Comparison of ENCODE assay signal across 8 mouse cellular contexts in the genomic region with DNA sequence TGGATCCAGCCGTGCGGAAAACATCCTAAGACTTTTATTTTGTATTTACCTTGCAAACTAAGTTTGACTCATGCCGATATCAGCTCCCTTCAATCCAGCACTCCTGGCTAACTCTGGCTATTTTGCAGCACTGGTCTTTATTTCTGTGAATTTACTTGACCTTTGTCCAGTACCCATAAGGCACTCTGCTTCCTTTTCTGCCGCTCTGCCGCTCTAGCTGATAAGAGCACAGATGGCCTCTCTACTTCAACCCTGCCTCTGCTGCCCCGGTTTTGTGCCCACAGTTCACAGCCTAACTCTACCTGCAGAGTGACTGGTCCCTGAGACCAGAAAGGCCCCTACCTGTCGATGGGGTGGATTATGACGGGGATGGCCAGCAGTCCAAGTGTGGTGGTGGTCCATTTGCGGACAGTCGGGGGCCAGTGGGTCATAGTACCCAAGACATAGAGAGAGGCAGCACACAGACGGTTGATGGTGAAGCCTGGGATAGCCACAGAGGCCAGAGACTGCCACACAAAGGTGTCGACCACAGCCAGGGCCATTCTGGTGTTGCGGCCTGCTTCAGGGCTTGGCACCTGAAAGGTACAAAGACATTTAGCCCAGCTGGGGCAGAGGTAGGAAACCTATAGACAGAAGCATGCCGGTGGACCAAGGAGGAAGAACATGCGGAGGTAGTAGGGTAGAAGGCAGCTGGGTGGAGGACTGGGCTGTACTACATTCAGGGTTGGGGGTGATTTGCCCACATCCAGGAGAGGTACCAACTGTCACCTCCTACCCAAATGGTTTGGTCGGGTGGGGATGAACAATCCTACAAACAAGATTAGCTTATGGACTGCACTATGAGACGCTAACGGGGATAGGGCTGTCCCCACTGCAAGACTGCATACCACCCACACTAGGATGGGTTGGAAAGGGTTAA. TPM values are rescaled to one million over a fixed set of nuclear protein-coding genes. Genes with fewer than 3 reads are reported as not detected.
DNase-seq lines count a peak whose midpoint lies in the region; ATAC-seq and TF ChIP-seq lines count a peak whose summit lies in the region.

No protein-coding gene starts in this region.

- no peak overlapping the region for H3K9ac ChIP-seq in kidney, postnatal 0 days (ENCODE audit: low read depth, low read length)
- no peak overlapping the region for H3K9ac ChIP-seq in embryonic facial prominence, embryonic 15.5 days
- no peak overlapping the region for H3K9ac ChIP-seq in midbrain, embryonic 16.5 days (ENCODE audit: low read depth, low read length)

- ATAC-seq in cerebellum, adult (ENCODE audit: insufficient number of reproducible peaks, low FRiP score, low TSS enrichment), result no peak
- no peak for ATAC-seq in kidney, postnatal 0 days (replicated peaks; ENCODE audit: low FRiP score, low read depth)
- ATAC-seq in embryonic facial prominence, embryonic 15.5 days (ENCODE audit: insufficient number of reproducible peaks, low FRiP score, low TSS enrichment, low read depth), result no peak
- ATAC-seq in midbrain, embryonic 16.5 days, result no peak

- no peak overlapping the region for H3K27ac ChIP-seq in kidney, postnatal 0 days
- H3K27ac ChIP-seq in embryonic facial prominence, embryonic 15.5 days (replicated peaks), result no peak overlapping the region
- no peak overlapping the region for H3K27ac ChIP-seq in midbrain, embryonic 16.5 days (ENCODE audit: low read length)

- peaks cover 13% of the 10 kb centered on the region; the same call in 1 of the 2 replicates for H3K4me1 ChIP-seq in kidney, postnatal 0 days (replicated peaks; ENCODE audit: insufficient read depth, low read length)
- H3K4me1 ChIP-seq in embryonic facial prominence, embryonic 15.5 days, result peaks cover 25% of the 10 kb centered on the region
- peaks cover 24% of the 10 kb centered on the region for H3K4me1 ChIP-seq in midbrain, embryonic 16.5 days (ENCODE audit: control insufficient read depth, insufficient read depth, low read length)

- 81% methylated on average over 18 of the region's 18 CpGs for WGBS in kidney, postnatal 0 days
- 85% methylated on average over 18 of the region's 18 CpGs for WGBS in embryonic facial prominence, embryonic 15.5 days
- WGBS in midbrain, embryonic 16.5 days, result 85% methylated on average over 18 of the region's 18 CpGs

- H3K36me3 ChIP-seq in kidney, postnatal 0 days (ENCODE audit: insufficient read depth, low read length), result no peaks in the 10 kb centered on the region
- H3K36me3 ChIP-seq in embryonic facial prominence, embryonic 15.5 days, result peaks cover 6% of the 10 kb centered on the region; the same call in 1 of the 2 replicates
- peaks cover 12% of the 10 kb centered on the region for H3K36me3 ChIP-seq in midbrain, embryonic 16.5 days (ENCODE audit: control insufficient read depth, insufficient read depth, low read length)

- no peaks in the 10 kb centered on the region for H3K27me3 ChIP-seq in kidney, postnatal 0 days (ENCODE audit: insufficient read depth, low read length)
- H3K27me3 ChIP-seq in embryonic facial prominence, embryonic 15.5 days, result no peaks in the 10 kb centered on the region
- no peaks in the 10 kb centered on the region for H3K27me3 ChIP-seq in midbrain, embryonic 16.5 days (ENCODE audit: control insufficient read depth, insufficient read depth, low read depth, low read length)

- H3K4me3 ChIP-seq in kidney, postnatal 0 days (replicated peaks; ENCODE audit: low read depth, low read length), result no peak overlapping the region
- 0 out of 2 replicates have a peak overlapping the region, but pooled peaks have one; percentile 56 for H3K4me3 ChIP-seq in embryonic facial prominence, embryonic 15.5 days (replicated peaks)
- H3K4me3 ChIP-seq in midbrain, embryonic 16.5 days (ENCODE audit: low read depth, low read length), result peak overlapping the region; percentile 55

- H3K4me2 ChIP-seq in kidney, postnatal 0 days (ENCODE audit: low read length), result peak overlapping the region; percentile 80; the same call in 1 of the 2 replicates
- peak overlapping the region; percentile 74 for H3K4me2 ChIP-seq in embryonic facial prominence, embryonic 15.5 days (replicated peaks)
- peak overlapping the region; percentile 96 for H3K4me2 ChIP-seq in midbrain, embryonic 16.5 days (ENCODE audit: low read length)

- H3K9me3 ChIP-seq in kidney, postnatal 0 days (replicated peaks; ENCODE audit: low read length), result no peaks in the 10 kb centered on the region
- no peaks in the 10 kb centered on the region for H3K9me3 ChIP-seq in embryonic facial prominence, embryonic 15.5 days (replicated peaks)
- no peaks in the 10 kb centered on the region for H3K9me3 ChIP-seq in midbrain, embryonic 16.5 days (replicated peaks; ENCODE audit: control insufficient read depth, low read length, poor library complexity, severe bottlenecking)

- DNase-seq in cerebellum, adult 11 months, result peak; percentile 25
- DNase-seq in kidney, postnatal 0 days (ENCODE audit: low spot score), result no peak
- no peak for DNase-seq in kidney, postnatal 4 days
- DNase-seq in adrenal gland, postnatal 25 days, result no peak
- DNase-seq in urinary bladder, postnatal 25 days (ENCODE audit: low spot score), result no peak

- no peak for TF ChIP-seq CTCF in kidney, postnatal 0 days (IDR thresholded peaks at IDR 0.05; ENCODE audit: low read depth)

RNA-seq across cellular contexts. Expression of a gene that starts 1.5 kb away (rescaled TPM):
- 18.6 and 19.9 TPM in 2 replicates for polyA plus RNA-seq in kidney, postnatal 0 days (2015; fragmentation: Nextera tagmentation; extraction: Ambion mirVana)
- 5.6 and 5.9 TPM in 2 replicates for polyA plus RNA-seq in embryonic facial prominence, embryonic 15.5 days (2015; fragmentation: Nextera tagmentation; extraction: Ambion mirVana)
- 12.8 and 14.4 TPM in 2 replicates for polyA plus RNA-seq in midbrain, embryonic 16.5 days (2015; fragmentation: Nextera tagmentation; extraction: Ambion mirVana)
- total RNA-seq in adrenal gland, postnatal 25 days (2021), result 14.5 and 21.9 TPM in 2 replicates

RNA-seq across cellular contexts. Expression of a gene that starts 29.1 kb away (rescaled TPM):
- not detected in 2 replicates for polyA plus RNA-seq in kidney, postnatal 0 days (2015; fragmentation: Nextera tagmentation; extraction: Ambion mirVana)
- polyA plus RNA-seq in embryonic facial prominence, embryonic 15.5 days (2015; fragmentation: Nextera tagmentation; extraction: Ambion mirVana), result 9.1 and 16.1 TPM in 2 replicates
- polyA plus RNA-seq in midbrain, embryonic 16.5 days (2015; fragmentation: Nextera tagmentation; extraction: Ambion mirVana), result 2.6 and 2.8 TPM in 2 replicates
- total RNA-seq in adrenal gland, postnatal 25 days (2021), result not detected in 2 replicates

RNA-seq across cellular contexts. Expression of a gene that starts 29.5 kb away (rescaled TPM):
- polyA plus RNA-seq in kidney, postnatal 0 days (2015; fragmentation: Nextera tagmentation; extraction: Ambion mirVana), result 1.3 and 1.4 TPM in 2 replicates
- 3.8 and 4.7 TPM in 2 replicates for polyA plus RNA-seq in embryonic facial prominence, embryonic 15.5 days (2015; fragmentation: Nextera tagmentation; extraction: Ambion mirVana)
- polyA plus RNA-seq in midbrain, embryonic 16.5 days (2015; fragmentation: Nextera tagmentation; extraction: Ambion mirVana), result 4.2 and 4.8 TPM in 2 replicates
- total RNA-seq in adrenal gland, postnatal 25 days (2021), result 1.8 and 4.1 TPM in 2 replicates

RNA-seq across cellular contexts. Expression of a gene that starts 41.3 kb away (rescaled TPM):
- 29.8 and 30.9 TPM in 2 replicates for polyA plus RNA-seq in kidney, postnatal 0 days (2015; fragmentation: Nextera tagmentation; extraction: Ambion mirVana)
- 38.2 and 39.7 TPM in 2 replicates for polyA plus RNA-seq in embryonic facial prominence, embryonic 15.5 days (2015; fragmentation: Nextera tagmentation; extraction: Ambion mirVana)
- 52.0 and 53.6 TPM in 2 replicates for polyA plus RNA-seq in midbrain, embryonic 16.5 days (2015; fragmentation: Nextera tagmentation; extraction: Ambion mirVana)
- total RNA-seq in adrenal gland, postnatal 25 days (2021), result 26.1 and 31.6 TPM in 2 replicates
